Mouse (Mus musculus): Measurements from ENCODE around the gene Mid1. TPM values are rescaled to one million over a fixed set of nuclear protein-coding genes. Genes with fewer than 3 reads are reported as not detected.
A peak's percentile ranks its signal among the peaks of the same experiment; 100 is the strongest.
"Not testable (repeated sequence)": the region's sequence is repeated elsewhere in the genome, so short reads cannot be mapped to it uniquely, and the experiment has no call there.

Gene Mid1
- polyA plus RNA-seq, 1 experiment from 2014 or later, result 11.2 TPM

DNA sequence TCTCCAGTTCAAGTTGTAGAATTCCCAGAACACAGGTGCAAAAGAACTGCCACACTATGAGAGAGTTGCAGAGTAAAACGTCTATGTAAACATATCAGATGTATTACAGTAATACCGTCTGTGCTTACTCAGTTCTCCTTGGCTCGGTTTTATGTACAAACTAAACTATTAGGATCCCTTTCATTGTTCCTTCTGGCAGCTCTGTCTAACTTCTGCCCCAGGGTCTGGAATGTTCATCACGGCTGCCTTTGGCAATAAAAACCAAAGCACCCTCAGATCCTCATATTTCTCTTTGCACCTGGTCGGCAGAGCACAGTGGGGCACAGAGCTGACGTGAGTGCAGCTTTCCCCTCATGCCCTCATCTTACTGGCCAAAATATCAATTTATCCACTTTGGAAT lies 290.0 kb downstream of the Mid1 start:
- 66% methylated on average over 6 of the region's 6 CpGs for WGBS
- not testable (repeated sequence) for H3K27me3 ChIP-seq; H3K9ac ChIP-seq; ATAC-seq (ENCODE audit: insufficient number of reproducible peaks, insufficient read depth, low FRiP score, low TSS enrichment); H3K4me3 ChIP-seq; H3K36me3 ChIP-seq; H3K4me1 ChIP-seq; H3K27ac ChIP-seq; H3K4me2 ChIP-seq (replicated peaks)
- peaks cover 21% of the 10 kb centered on the region for H3K9me3 ChIP-seq

DNA sequence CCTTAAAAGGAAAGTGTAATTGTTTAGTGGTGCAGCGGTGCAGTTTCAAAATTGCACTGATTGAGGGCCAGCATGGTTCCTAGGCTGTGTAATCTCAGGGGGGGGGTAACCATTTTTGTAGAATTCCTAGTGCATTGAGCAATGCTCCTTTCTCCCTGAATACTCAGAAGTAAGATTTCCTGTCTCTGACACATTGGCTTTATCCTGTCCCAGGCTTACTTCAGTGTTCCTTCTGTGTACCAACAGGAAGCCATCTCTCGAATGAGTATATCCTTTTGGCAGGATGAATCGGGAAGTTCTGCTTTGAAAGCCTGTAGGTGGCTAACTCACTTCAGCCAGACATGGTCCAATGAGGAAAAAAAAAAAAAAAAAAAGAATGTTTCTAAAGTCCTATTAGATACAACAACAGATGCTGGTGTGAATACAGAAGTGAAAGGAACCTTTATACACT lies 290.7 kb downstream of the Mid1 start:
- not testable (repeated sequence) for H3K4me2 ChIP-seq (replicated peaks); H3K27me3 ChIP-seq; H3K4me1 ChIP-seq; ATAC-seq (ENCODE audit: insufficient number of reproducible peaks, insufficient read depth, low FRiP score, low TSS enrichment); H3K36me3 ChIP-seq; H3K27ac ChIP-seq; H3K9ac ChIP-seq; H3K4me3 ChIP-seq
- H3K9me3 ChIP-seq, result peaks cover 18% of the 10 kb centered on the region
- WGBS, result 78% methylated on average over 3 of the region's 3 CpGs

DNA sequence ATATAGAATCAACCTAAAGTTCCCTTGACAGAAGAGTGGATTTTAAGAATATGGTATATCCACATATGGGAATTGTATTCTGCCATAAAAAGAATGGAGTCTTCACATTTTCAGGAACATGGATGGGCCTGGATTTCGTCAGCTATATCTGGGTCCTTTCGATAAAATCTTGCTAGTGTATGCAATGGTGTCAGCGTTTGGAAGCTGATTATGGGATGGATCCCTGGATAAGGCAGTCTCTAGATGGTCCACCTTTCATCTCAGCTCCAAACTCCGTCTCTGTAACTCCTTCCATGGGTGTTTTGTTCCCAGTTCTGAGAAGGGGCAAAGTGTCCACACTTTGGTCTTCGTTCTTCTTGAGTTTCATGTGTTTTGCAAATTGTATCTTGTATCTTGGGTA lies 291.3 kb downstream of the Mid1 start:
- H3K9me3 ChIP-seq, result peaks cover 19% of the 10 kb centered on the region
- H3K4me2 ChIP-seq (replicated peaks); H3K4me3 ChIP-seq; H3K27me3 ChIP-seq; H3K27ac ChIP-seq; H3K4me1 ChIP-seq; H3K9ac ChIP-seq; ATAC-seq (ENCODE audit: insufficient number of reproducible peaks, insufficient read depth, low FRiP score, low TSS enrichment): not testable (repeated sequence)
- peaks cover 11% of the 10 kb centered on the region; the same call in 1 of the 2 replicates for H3K36me3 ChIP-seq
- 65% methylated on average over 5 of the region's 5 CpGs for WGBS

DNA sequence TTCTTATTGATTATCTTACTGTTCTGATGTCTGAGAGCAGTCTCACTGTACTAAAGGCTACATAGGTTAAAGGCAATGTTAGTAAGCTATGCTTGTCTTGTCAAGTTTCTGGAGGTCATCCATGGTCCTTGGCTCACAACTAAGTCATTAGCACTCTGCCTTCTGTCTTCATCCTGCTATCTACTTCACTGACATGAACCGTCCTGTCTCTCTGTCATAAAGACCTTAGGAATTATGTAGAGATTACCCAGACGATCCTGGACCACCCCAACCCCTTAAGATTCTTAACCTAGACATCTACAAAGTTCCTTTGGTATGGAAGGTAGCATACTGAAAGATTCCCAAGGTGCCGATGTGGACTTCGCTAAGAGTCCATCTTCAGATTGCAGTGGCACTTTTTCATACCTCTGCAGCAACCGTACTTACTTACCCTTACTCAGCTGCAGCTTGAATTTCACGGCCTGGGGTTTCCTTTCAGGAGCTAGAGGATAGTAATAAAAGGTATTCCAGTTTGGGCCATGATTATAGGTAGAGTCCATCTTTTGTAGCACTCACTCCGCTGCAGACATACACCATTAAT lies 292.9 kb downstream of the Mid1 start:
- not testable (repeated sequence) for H3K4me2 ChIP-seq (replicated peaks); H3K27me3 ChIP-seq; H3K4me3 ChIP-seq; H3K27ac ChIP-seq; H3K4me1 ChIP-seq; ATAC-seq (ENCODE audit: insufficient number of reproducible peaks, insufficient read depth, low FRiP score, low TSS enrichment); H3K9ac ChIP-seq
- Histone ChIP-seq H3K9me3 (peaks cover 19% of the 10 kb centered on the region), H3K36me3 (peaks cover 25% of the 10 kb centered on the region)
- WGBS, result 88% methylated on average over 7 of the region's 7 CpGs

DNA sequence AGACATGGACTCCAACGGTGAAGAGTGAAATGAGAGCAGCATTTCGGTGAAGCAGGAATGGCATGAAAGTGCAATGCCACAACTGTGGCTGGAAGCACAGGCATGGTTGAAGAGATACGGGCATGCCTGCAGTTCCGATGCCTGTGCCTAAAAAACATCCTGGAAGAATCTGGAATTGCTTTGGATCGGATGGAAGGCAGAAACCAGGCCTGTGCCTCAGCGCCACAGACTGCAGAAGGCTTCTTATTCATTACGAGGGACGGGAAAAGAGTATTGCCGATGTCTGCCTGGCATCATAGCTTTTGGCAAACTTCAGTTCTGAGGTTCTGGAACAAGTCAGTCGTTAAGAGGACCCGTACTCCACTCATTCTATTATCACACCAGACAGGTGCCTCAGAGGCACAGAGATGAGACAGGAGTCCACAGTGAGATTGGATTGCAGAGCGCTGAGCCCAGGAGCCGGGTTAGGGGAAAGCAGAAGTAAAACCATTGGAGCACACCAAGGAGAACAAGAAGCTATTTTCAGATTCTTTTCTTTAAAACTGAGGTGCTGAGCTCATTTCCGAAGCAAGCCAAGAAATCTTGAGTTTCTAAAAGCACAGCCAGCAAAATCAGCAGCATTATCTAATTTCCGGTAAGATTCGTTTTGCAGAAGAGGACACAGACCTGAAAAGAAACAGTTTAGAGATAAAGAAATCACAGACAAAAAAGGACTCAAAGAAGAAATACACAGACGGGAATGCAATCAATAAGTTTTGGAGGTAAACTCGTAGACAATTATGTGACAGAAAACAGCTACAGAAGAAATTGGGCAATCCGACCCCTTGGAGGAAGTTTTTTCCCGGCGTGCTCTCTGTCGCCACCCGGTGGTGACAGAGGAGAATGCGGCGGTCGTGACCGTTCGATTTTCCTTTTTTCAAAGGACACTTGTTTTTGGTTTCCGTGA lies 293.7 kb downstream of the Mid1 start:
- not testable (repeated sequence) for H3K9ac ChIP-seq; H3K4me2 ChIP-seq (replicated peaks); ATAC-seq (ENCODE audit: insufficient number of reproducible peaks, insufficient read depth, low FRiP score, low TSS enrichment); H3K4me3 ChIP-seq; H3K27me3 ChIP-seq; H3K4me1 ChIP-seq
- 65% methylated on average over 29 of the region's 29 CpGs for WGBS
- Histone ChIP-seq H3K27ac (peak overlapping the region; percentile 1; the same call in 1 of the 2 replicates), H3K9me3 (peaks cover 18% of the 10 kb centered on the region), H3K36me3 (peaks cover 25% of the 10 kb centered on the region)

DNA sequence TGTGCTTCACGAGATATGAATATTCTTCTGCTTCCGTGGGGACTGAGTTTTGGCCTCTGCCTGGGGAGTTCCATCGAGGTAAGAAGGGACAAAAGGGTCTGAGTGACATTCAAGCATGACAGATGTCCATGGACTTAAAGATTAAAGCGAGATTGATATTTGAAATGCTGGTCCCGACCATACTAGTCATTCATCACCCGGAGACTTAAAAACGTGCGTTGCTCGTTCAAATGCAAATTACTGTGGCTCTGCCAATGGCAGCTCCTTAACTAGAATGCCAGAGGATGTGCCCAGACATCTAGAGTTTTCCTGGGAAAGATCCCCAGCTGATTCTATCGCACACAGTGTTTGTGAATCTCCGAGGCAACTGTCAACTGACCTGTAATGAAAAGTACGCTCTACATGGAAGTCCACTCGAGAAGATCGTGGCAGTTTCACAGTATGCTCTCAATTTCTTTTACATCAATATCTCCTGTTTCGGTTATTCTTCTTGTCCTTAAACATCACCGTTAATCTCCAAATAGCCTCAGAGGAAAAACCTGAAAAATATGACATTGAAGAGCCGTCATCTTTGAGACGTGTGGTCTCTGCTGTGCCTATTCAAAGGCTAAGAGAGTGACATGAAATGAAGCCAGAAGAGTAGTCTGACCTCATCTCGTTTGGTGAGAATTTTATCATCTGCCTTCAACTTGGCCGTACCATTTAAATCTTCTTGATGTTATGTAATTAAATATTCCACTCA lies 294.6 kb downstream of the Mid1 start:
- not testable (repeated sequence) for H3K27ac ChIP-seq; H3K27me3 ChIP-seq; H3K4me2 ChIP-seq (replicated peaks); H3K4me1 ChIP-seq; ATAC-seq (ENCODE audit: insufficient number of reproducible peaks, insufficient read depth, low FRiP score, low TSS enrichment); H3K9ac ChIP-seq; H3K4me3 ChIP-seq
- Histone ChIP-seq H3K36me3 (peaks cover 29% of the 10 kb centered on the region), H3K9me3 (peaks cover 23% of the 10 kb centered on the region)
- WGBS, result 85% methylated on average over 20 of the region's 20 CpGs

DNA sequence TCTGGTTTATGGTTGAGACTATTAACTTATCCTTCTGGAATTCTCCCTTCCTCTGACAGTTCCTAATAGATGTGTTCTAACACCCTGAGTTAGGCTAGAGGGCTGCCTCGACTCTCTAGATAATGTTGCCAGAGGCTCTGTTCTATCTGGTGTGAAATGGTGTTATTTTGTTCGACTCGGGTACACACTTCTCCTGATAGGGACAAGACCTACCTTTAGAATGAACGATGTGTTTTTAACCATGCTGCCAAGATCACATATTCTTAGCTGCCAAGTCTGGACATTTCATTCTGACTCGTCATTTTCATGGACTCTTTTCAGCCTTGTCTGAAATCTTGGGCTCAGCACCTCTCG lies 295.2 kb downstream of the Mid1 start:
- H3K9me3 ChIP-seq, result peaks cover 28% of the 10 kb centered on the region
- 86% methylated on average over 6 of the region's 6 CpGs for WGBS
- H3K27ac ChIP-seq; H3K4me3 ChIP-seq; ATAC-seq (ENCODE audit: insufficient number of reproducible peaks, insufficient read depth, low FRiP score, low TSS enrichment); H3K4me2 ChIP-seq (replicated peaks); H3K9ac ChIP-seq; H3K4me1 ChIP-seq; H3K27me3 ChIP-seq: not testable (repeated sequence)
- peaks cover 34% of the 10 kb centered on the region for H3K36me3 ChIP-seq

DNA sequence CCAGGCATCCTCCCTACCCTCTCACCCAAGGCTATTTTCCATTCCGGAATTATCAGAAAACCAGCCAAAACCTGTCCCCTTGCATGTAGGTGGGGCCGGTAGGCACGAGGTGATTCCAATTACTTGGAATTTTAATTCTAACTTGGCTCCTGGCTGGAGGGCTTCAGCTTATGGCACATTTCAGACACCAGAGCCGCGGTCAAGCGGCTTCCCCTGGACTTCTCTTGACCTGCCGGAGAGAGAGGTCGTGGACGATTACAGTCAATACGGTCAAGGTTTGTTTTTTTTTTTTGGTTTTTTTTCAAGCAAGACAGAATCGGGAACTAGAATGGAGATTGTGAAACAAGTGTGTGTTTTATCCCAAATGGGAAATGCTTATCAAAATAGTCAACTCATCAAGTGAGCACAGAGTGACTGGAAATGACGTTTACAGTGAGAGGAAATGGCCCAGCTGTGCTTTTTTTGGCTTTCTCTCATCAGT lies 295.9 kb downstream of the Mid1 start:
- no peak overlapping the region for H3K9ac ChIP-seq
- H3K9me3 ChIP-seq, result peaks cover 33% of the 10 kb centered on the region
- no peak for ATAC-seq (ENCODE audit: insufficient number of reproducible peaks, insufficient read depth, low FRiP score, low TSS enrichment)
- no peaks in the 10 kb centered on the region for H3K4me1 ChIP-seq
- H3K4me2 ChIP-seq (replicated peaks), result no peak overlapping the region
- no peak overlapping the region for H3K27ac ChIP-seq
- no peaks in the 10 kb centered on the region for H3K27me3 ChIP-seq
- H3K4me3 ChIP-seq, result no peak overlapping the region
- peaks cover 39% of the 10 kb centered on the region for H3K36me3 ChIP-seq
- 83% methylated on average over 12 of the region's 12 CpGs for WGBS

DNA sequence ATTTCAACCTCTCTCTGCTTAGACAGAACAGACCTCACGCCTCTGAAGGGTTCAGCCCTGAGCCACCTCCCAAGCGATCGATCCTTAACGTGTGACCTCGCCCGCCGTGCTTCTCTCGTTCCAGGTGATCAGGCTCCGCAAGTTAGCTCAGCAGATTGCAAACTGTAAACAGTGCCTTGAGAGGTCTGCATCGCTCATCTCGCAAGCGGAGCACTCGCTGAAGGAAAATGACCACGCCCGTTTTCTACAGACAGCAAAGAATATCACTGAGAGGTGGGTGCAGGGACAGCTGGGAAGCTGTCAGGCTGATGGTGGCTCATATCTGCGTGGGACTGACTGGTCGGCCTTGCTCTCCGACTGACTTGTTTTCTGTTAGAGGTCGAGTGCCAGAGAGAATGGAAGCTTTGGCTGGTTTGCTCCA lies 296.8 kb downstream of the Mid1 start:
- H3K9ac ChIP-seq; H3K27ac ChIP-seq; H3K27me3 ChIP-seq; ATAC-seq (ENCODE audit: insufficient number of reproducible peaks, insufficient read depth, low FRiP score, low TSS enrichment); H3K4me3 ChIP-seq; H3K4me1 ChIP-seq; H3K4me2 ChIP-seq (replicated peaks): not testable (repeated sequence)
- H3K36me3 ChIP-seq, result peaks cover 44% of the 10 kb centered on the region
- 89% methylated on average over 19 of the region's 19 CpGs for WGBS
- peaks cover 38% of the 10 kb centered on the region for H3K9me3 ChIP-seq

DNA sequence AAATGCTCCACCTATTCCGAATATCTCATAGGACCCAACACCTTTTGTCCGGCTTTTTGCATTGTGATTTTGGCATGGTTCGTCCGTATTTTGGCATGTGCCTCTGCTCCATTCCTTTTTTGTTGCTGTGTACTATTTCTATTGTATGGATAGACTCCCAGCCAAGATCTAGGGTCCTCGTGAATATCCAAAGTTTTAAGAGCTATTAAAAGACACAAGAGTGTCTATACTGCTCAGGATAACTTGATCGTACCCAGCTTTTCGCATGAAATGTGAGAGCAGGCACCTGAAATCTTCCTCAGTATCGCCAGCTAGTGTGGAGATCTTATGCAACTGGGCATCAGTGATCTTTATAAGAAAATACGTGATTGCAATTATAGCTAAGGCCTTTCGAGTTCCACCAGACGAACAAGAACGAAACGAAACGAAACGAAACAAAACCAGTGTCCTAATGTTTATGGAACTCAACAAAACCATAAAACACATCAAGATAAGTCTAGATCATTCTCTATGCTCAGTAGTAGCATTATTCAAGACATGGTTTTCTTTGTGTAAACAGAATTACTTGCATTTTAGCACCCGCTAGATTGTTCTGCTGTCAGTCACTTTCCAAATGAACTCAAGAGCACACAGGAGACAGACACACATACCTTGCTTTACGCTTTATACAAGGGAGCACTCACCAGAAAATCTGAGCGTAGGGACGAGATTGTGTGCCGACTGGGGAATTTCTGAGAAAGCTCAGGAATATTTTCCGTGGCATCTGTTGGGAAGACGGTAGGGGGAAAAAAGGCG lies 297.8 kb downstream of the Mid1 start:
- not testable (repeated sequence) for H3K9ac ChIP-seq; H3K4me3 ChIP-seq; H3K4me2 ChIP-seq (replicated peaks); H3K27ac ChIP-seq; H3K27me3 ChIP-seq; H3K4me1 ChIP-seq; ATAC-seq (ENCODE audit: insufficient number of reproducible peaks, insufficient read depth, low FRiP score, low TSS enrichment)
- Histone ChIP-seq H3K36me3 (peaks cover 49% of the 10 kb centered on the region), H3K9me3 (peaks cover 44% of the 10 kb centered on the region)
- 89% methylated on average over 23 of the region's 23 CpGs for WGBS
